Mouse (Mus musculus) forebrain, embryonic 13.5 days (tissue): Measurements from ENCODE around the gene Il12rb1. TPM values are rescaled to one million over a fixed set of nuclear protein-coding genes. Genes with fewer than 3 reads are reported as not detected.

Experiments
- ATAC-seq: fragments of 200-750 bp; cut with Nextera tagmentation; 2 replicates; pipeline ENCODE4 v1.8.0; 2017
- H3K27ac ChIP-seq: fragments of 300-500 bp; sonication (generic); 2 replicates; pipeline ENCODE4 v1.5.1; 2015; ENCODE audit warnings: inconsistent platforms, mild to moderate bottlenecking, moderate library complexity
- H3K27me3 ChIP-seq: fragments of 300-500 bp; sonication (generic); 2 replicates; pipeline ENCODE4 v1.6.1; 2015; ENCODE audit warnings: mild to moderate bottlenecking, inconsistent platforms
- H3K36me3 ChIP-seq: fragments of 300-500 bp; sonication (generic); 2 replicates; pipeline ENCODE4 v1.6.1; 2015; ENCODE audit warnings: mild to moderate bottlenecking, inconsistent platforms; ENCODE audit not compliant: poor library complexity, severe bottlenecking
- H3K4me1 ChIP-seq: fragments of 300-500 bp; sonication (generic); 2 replicates; pipeline ENCODE4 v1.6.1; 2015; ENCODE audit warnings: inconsistent platforms
- H3K4me2 ChIP-seq: fragments of 300-500 bp; sonication (generic); 2 replicates; pipeline ENCODE4 v1.6.1; 2015; ENCODE audit warnings: inconsistent platforms, mild to moderate bottlenecking, moderate library complexity
- H3K4me3 ChIP-seq: fragments of 300-500 bp; sonication (generic); 2 replicates; pipeline ENCODE4 v1.5.1; 2015; ENCODE audit warnings: mild to moderate bottlenecking, inconsistent platforms
- H3K9ac ChIP-seq: fragments of 300-500 bp; sonication (generic); 2 replicates; pipeline ENCODE4 v1.6.1; 2015; ENCODE audit warnings: mild to moderate bottlenecking, inconsistent platforms
- H3K9me3 ChIP-seq: fragments of 300-500 bp; sonication (generic); replicated peaks from 2 replicates; pipeline ENCODE4 v1.6.1; 2016; ENCODE audit warnings: inconsistent platforms
- WGBS: fragments of 180-500 bp; shearing (Covaris S2); methylation state at CpG from one replicate; pipeline ENCODE4 v1.1.7; 2015; 5-methylcytosine and 5-hydroxymethylcytosine counted together
- polyA plus RNA-seq: library from polyadenylated mRNA; unstranded; fragments of >200 nt; fragmentation: Nextera tagmentation; extraction: Ambion mirVana; gene quantifications from 2 replicates; pipeline ENCODE4 v1.2.1, GENCODE M21; 2015

Il12rb1 gene
- 0.09 TPM in 1 of 2 replicates, not detected in the other for polyA plus RNA-seq

- no peak within 1 kb of the TSS for H3K4me2 ChIP-seq
- H3K27me3 ChIP-seq, result peaks cover 38% of the 10 kb centered on the region
- no peak within 1 kb of the TSS for H3K4me3 ChIP-seq
- H3K9ac ChIP-seq, result no peak within 1 kb of the TSS
- ATAC-seq, result no peak
- WGBS, result 60% methylated on average over 5 of the region's 5 CpGs
- H3K4me1 ChIP-seq, result peaks cover 13% of the 10 kb centered on the region
- no peaks in the 10 kb centered on the region for H3K36me3 ChIP-seq
- no peak within 1 kb of the TSS for H3K27ac ChIP-seq
- H3K9me3 ChIP-seq, result no peaks in the 10 kb centered on the region
Observed at GRCm38 (mm10) chr8:70808239-70808638, at the start of gene Il12rb1. Gene Il12rb1, plus strand, starts transcription at chr8:70808449.

- Histone ChIP-seq H3K9ac (0 out of 2 replicates have a peak overlapping the region, but pooled peaks have one; percentile 7), H3K36me3 (peaks cover 22% of the 10 kb centered on the region), H3K4me2 (peak overlapping the region; percentile 100), H3K27ac (peak overlapping the region; percentile 74), H3K4me1 (peaks cover 52% of the 10 kb centered on the region), H3K4me3 (no peak overlapping the region), H3K9me3 (no peaks in the 10 kb centered on the region), H3K27me3 (no peaks in the 10 kb centered on the region)
- WGBS, result 71% methylated on average over 18 of the region's 19 CpGs
- ATAC-seq, result no peak
Observed at GRCm38 (mm10) chr8:70758616-70759561, 49.4 kb upstream of the Il12rb1 start.

- Histone ChIP-seq H3K4me1 (peaks cover 48% of the 10 kb centered on the region), H3K27me3 (no peaks in the 10 kb centered on the region), H3K4me2 (peak overlapping the region; percentile 100), H3K4me3 (peak overlapping the region; percentile 64), H3K36me3 (peaks cover 22% of the 10 kb centered on the region), H3K27ac (peak overlapping the region; percentile 76), H3K9ac (peak overlapping the region; percentile 83), H3K9me3 (no peaks in the 10 kb centered on the region)
- ATAC-seq, result peak; percentile 23; the same call in 1 of the 2 replicates
- WGBS, result under 1% methylated on average over 22 of the region's 22 CpGs
Observed at GRCm38 (mm10) chr8:70760350-70760749, 47.9 kb upstream of the Il12rb1 start.

GRCm38 (mm10) chr8:70760775-70761406, 47.4 kb upstream of the Il12rb1 start, which contains the start of gene Mpv17l2:
Gene Mpv17l2, minus strand, starts transcription at chr8:70760946.
- H3K4me2 ChIP-seq, result peak within 1 kb of the TSS; percentile 100
- no peaks in the 10 kb centered on the region for H3K9me3 ChIP-seq
- peaks cover 48% of the 10 kb centered on the region for H3K4me1 ChIP-seq
- peak within 1 kb of the TSS; percentile 83 for H3K9ac ChIP-seq
- peaks cover 22% of the 10 kb centered on the region for H3K36me3 ChIP-seq
- peak within 1 kb of the TSS; percentile 76 for H3K27ac ChIP-seq
- H3K4me3 ChIP-seq, result peak within 1 kb of the TSS; percentile 64
- ATAC-seq, result peak; percentile 96
- under 1% methylated on average over 53 of the region's 55 CpGs for WGBS
- H3K27me3 ChIP-seq, result peaks cover 2% of the 10 kb centered on the region; the same call in 1 of the 2 replicates

- Histone ChIP-seq H3K4me2 (no peak overlapping the region), H3K9me3 (no peaks in the 10 kb centered on the region), H3K36me3 (peaks cover 11% of the 10 kb centered on the region), H3K4me3 (no peak overlapping the region), H3K9ac (no peak overlapping the region), H3K27me3 (peaks cover 10% of the 10 kb centered on the region; the same call in 1 of the 2 replicates), H3K4me1 (peaks cover 47% of the 10 kb centered on the region), H3K27ac (no peak overlapping the region)
- ATAC-seq, result no peak
- WGBS, result 85% methylated on average over 1 of the region's 1 CpGs
Observed at GRCm38 (mm10) chr8:70762118-70762517, 46.1 kb upstream of the Il12rb1 start.

GRCm38 (mm10) chr8:70763354-70763753, 44.9 kb upstream of the Il12rb1 start:
- H3K9ac ChIP-seq, result no peak overlapping the region
- peaks cover 11% of the 10 kb centered on the region for H3K36me3 ChIP-seq
- peaks cover 10% of the 10 kb centered on the region; the same call in 1 of the 2 replicates for H3K27me3 ChIP-seq
- no peak overlapping the region for H3K27ac ChIP-seq
- ATAC-seq, result no peak
- no peak overlapping the region for H3K4me3 ChIP-seq
- peaks cover 38% of the 10 kb centered on the region for H3K4me1 ChIP-seq
- H3K9me3 ChIP-seq, result no peaks in the 10 kb centered on the region
- no peak overlapping the region for H3K4me2 ChIP-seq
- 5% methylated on average over 3 of the region's 3 CpGs for WGBS

GRCm38 (mm10) chr8:70764026-70764425, 44.2 kb upstream of the Il12rb1 start:
- no peak overlapping the region for H3K9ac ChIP-seq

GRCm38 (mm10) chr8:70764676-70765075, 43.6 kb upstream of the Il12rb1 start:
- H3K4me3 ChIP-seq, result no peak overlapping the region
- no peak overlapping the region for H3K4me2 ChIP-seq
- H3K9ac ChIP-seq, result no peak overlapping the region
- peaks cover 10% of the 10 kb centered on the region; the same call in 1 of the 2 replicates for H3K27me3 ChIP-seq
- 93% methylated on average over 13 of the region's 13 CpGs for WGBS
- H3K27ac ChIP-seq, result no peak overlapping the region
- no peak for ATAC-seq
- H3K9me3 ChIP-seq, result no peaks in the 10 kb centered on the region
- peaks cover 25% of the 10 kb centered on the region for H3K4me1 ChIP-seq
- H3K36me3 ChIP-seq, result peaks cover 21% of the 10 kb centered on the region

More at GRCm38 (mm10) chr8:70764026-70764425, 44.2 kb upstream of the Il12rb1 start:
- H3K27me3 ChIP-seq, result peaks cover 10% of the 10 kb centered on the region; the same call in 1 of the 2 replicates
- no peak overlapping the region for H3K4me3 ChIP-seq
- ATAC-seq, result no peak
- H3K4me1 ChIP-seq, result peaks cover 31% of the 10 kb centered on the region
- H3K9me3 ChIP-seq, result no peaks in the 10 kb centered on the region
- no peak overlapping the region for H3K27ac ChIP-seq
- no peak overlapping the region for H3K4me2 ChIP-seq
- H3K36me3 ChIP-seq, result peaks cover 18% of the 10 kb centered on the region
- 87% methylated on average over 8 of the region's 8 CpGs for WGBS

- Histone ChIP-seq H3K27me3 (peaks cover 10% of the 10 kb centered on the region; the same call in 1 of the 2 replicates), H3K4me3 (no peak overlapping the region), H3K9ac (no peak overlapping the region), H3K9me3 (no peaks in the 10 kb centered on the region), H3K4me2 (peak overlapping the region; percentile 62), H3K4me1 (peaks cover 18% of the 10 kb centered on the region), H3K36me3 (peaks cover 28% of the 10 kb centered on the region), H3K27ac (no peak overlapping the region)
- no peak for ATAC-seq
- WGBS, result 89% methylated on average over 9 of the region's 9 CpGs
Observed at GRCm38 (mm10) chr8:70765329-70765728, 42.9 kb upstream of the Il12rb1 start.

- no peak for ATAC-seq
- Histone ChIP-seq H3K4me1 (peaks cover 17% of the 10 kb centered on the region), H3K9ac (peak overlapping the region; percentile 63), H3K4me3 (peak overlapping the region; percentile 27), H3K4me2 (peak overlapping the region; percentile 62), H3K9me3 (no peaks in the 10 kb centered on the region), H3K36me3 (peaks cover 35% of the 10 kb centered on the region), H3K27me3 (peaks cover 10% of the 10 kb centered on the region; the same call in 1 of the 2 replicates), H3K27ac (no peak overlapping the region)
- WGBS, result 3% methylated on average over 34 of the region's 34 CpGs
Observed at GRCm38 (mm10) chr8:70765838-70766570, 42.2 kb upstream of the Il12rb1 start.
